Mouse (Mus musculus) ES-E14 (cell line): ENCODE results near the gene Bach2.

Source experiments
- CHD2 ChIP-seq: IDR thresholded peaks from 2 replicates; pipeline ENCODE4 v1.6.1; 2014; ENCODE audit warnings: mild to moderate bottlenecking, low read depth, low read length, inconsistent platforms
- ZC3H11A ChIP-seq: IDR thresholded peaks from 2 replicates; pipeline ENCODE4 v1.6.1; 2012; ENCODE audit warnings: low read depth, mild to moderate bottlenecking, inconsistent platforms, low read length, borderline replicate concordance

GRCm38 (mm10) chr4:32342269-32342668 is 103.7 kb downstream of the Bach2 start:
- no peak for TF ChIP-seq CHD2
- TF ChIP-seq ZC3H11A, result no peak
